ENCODE assay signal across 23 mouse cellular contexts in the genomic region with DNA sequence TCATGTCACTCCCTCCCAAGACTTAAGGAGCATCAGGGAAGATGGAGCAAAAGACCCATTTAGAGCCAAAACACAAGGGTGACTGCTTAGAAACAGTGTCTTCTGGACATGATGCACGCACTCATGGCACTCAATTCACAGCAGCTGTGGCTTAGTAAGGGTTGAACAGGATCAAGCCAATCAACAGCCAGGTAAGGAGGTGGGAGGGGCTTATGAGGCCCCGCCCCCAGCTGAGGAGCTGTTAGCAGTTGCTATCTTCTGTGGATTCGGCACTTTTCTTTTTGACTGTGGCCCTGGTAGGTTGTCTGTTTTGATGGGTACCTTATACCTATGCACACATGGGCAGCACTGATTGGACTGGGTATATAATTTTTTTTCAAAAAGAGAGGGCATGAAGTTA. TPM values are rescaled to one million over a fixed set of nuclear protein-coding genes. Genes with fewer than 3 reads are reported as not detected.
DNase-seq lines count a peak whose midpoint lies in the region; ATAC-seq and TF ChIP-seq lines count a peak whose summit lies in the region.
"Had no signal": no experiment of that assay in that cellular context is flagged by ENCODE, and none has a peak within 500 bp of the region (broad histone marks: within the 10 kb centered on the region; RNA-seq: fewer than 3 reads in every experiment).

No protein-coding gene starts in this region.

- no peaks in the 10 kb centered on the region for H3K36me3 ChIP-seq in liver, embryonic 12.5 days
- no peaks in the 10 kb centered on the region for H3K36me3 ChIP-seq in ES-E14 (ENCODE audit: control insufficient read depth, insufficient read depth, low read length, poor library complexity, severe bottlenecking)
- no peaks in the 10 kb centered on the region for H3K36me3 ChIP-seq in forebrain, postnatal 0 days (ENCODE audit: insufficient read depth)
- H3K36me3 ChIP-seq: embryonic facial prominence, embryonic 12.5 days; heart, embryonic 15.5 days; hindbrain, embryonic 13.5 days; intestine, embryonic 15.5 days had no signal

- H3K27ac ChIP-seq in liver, embryonic 12.5 days, result no peak overlapping the region
- no peak overlapping the region for H3K27ac ChIP-seq in ES-E14 (ENCODE audit: insufficient read depth, low read depth, low read length, poor library complexity, severe bottlenecking)
- H3K27ac ChIP-seq in forebrain, postnatal 0 days (ENCODE audit: low read depth, low read length), result no peak overlapping the region
- H3K27ac ChIP-seq: embryonic facial prominence, embryonic 12.5 days; gastrocnemius, adult 2 months; heart, embryonic 15.5 days; hindbrain, embryonic 13.5 days; hindbrain, postnatal 0 days; intestine, embryonic 15.5 days had no signal

- H3K4me2 ChIP-seq in liver, embryonic 12.5 days, result no peak overlapping the region
- no peak overlapping the region for H3K4me2 ChIP-seq in forebrain, postnatal 0 days (ENCODE audit: low read depth)
- H3K4me2 ChIP-seq: embryonic facial prominence, embryonic 12.5 days; heart, embryonic 11.5 days; heart, embryonic 15.5 days; hindbrain, embryonic 13.5 days; intestine, embryonic 15.5 days had no signal

- no peak for TF ChIP-seq CTCF in forebrain, postnatal 0 days (IDR thresholded peaks at IDR 0.05; ENCODE audit: low read depth)

- H3K4me1 ChIP-seq in liver, embryonic 12.5 days, result no peaks in the 10 kb centered on the region
- peaks cover 0 to 10% of the 10 kb centered on the region in 2 experiments; a peak in 1 of 4 replicates for H3K4me1 ChIP-seq in ES-E14 (ENCODE audit: control insufficient read depth in 2 of 2, insufficient read depth in 2 of 2, low read length in 2 of 2, poor library complexity in 1 of 2)
- 0 out of 2 replicates have a peak, but pooled peaks cover 3% of the 10 kb centered on the region for H3K4me1 ChIP-seq in forebrain, postnatal 0 days (ENCODE audit: insufficient read depth)
- H3K4me1 ChIP-seq: heart, embryonic 15.5 days; hindbrain, embryonic 13.5 days; intestine, embryonic 15.5 days had no signal

- H3K9me3 ChIP-seq in liver, embryonic 12.5 days (replicated peaks), result no peaks in the 10 kb centered on the region
- H3K9me3 ChIP-seq in ES-E14 (ENCODE audit: control insufficient read depth, insufficient read depth, low read depth, low read length), result no peaks in the 10 kb centered on the region
- H3K9me3 ChIP-seq in forebrain, postnatal 0 days (ENCODE audit: low read length), result no peaks in the 10 kb centered on the region
- H3K9me3 ChIP-seq: embryonic facial prominence, embryonic 12.5 days; heart, embryonic 15.5 days; hindbrain, embryonic 13.5 days; intestine, embryonic 15.5 days had no signal

- WGBS in liver, embryonic 12.5 days (ENCODE audit: insufficient replicate concordance), result 68% methylated on average over 3 of the region's 3 CpGs
- WGBS in forebrain, postnatal 0 days, result 91% methylated on average over 3 of the region's 3 CpGs

- DNase-seq in liver, result peak; percentile 30
- DNase-seq in A20 (ENCODE audit: low read depth, low spot score), result peak; percentile 5
- DNase-seq in ES-E14 (ENCODE audit: low read depth, low spot score), result peak; percentile 47
- DNase-seq in testis, postnatal 10 days (ENCODE audit: low spot score), result peak; percentile 49
- DNase-seq in cerebellum, adult 9-11 months, result no peak
- DNase-seq in forebrain, postnatal 0 days, result no peak
- no peak for DNase-seq in frontal cortex, postnatal 36 days (ENCODE audit: low spot score in 2 of 2)
- DNase-seq: adrenal gland, adult 2 months; adrenal gland, postnatal 25 days; cerebellum, adult 2 months; gastrocnemius, adult 2 months; gastrocnemius, postnatal 25 days; heart, adult 18-20 months; heart, postnatal 14 days had no signal

- H3K27me3 ChIP-seq in liver, embryonic 12.5 days (replicated peaks), result no peaks in the 10 kb centered on the region
- no peaks in the 10 kb centered on the region for H3K27me3 ChIP-seq in forebrain, postnatal 0 days (ENCODE audit: insufficient read depth, low read length)
- H3K27me3 ChIP-seq: embryonic facial prominence, embryonic 12.5 days; heart, embryonic 15.5 days; hindbrain, embryonic 13.5 days; intestine, embryonic 15.5 days had no signal

- H3K9ac ChIP-seq in liver, embryonic 12.5 days, result no peak overlapping the region
- no peak overlapping the region for H3K9ac ChIP-seq in ES-E14 (ENCODE audit: insufficient read depth, low read depth, low read length, poor library complexity, severe bottlenecking)
- no peak overlapping the region for H3K9ac ChIP-seq in forebrain, postnatal 0 days
- H3K9ac ChIP-seq: embryonic facial prominence, embryonic 12.5 days; heart, embryonic 15.5 days; hindbrain, embryonic 13.5 days; intestine, embryonic 15.5 days had no signal

- in situ Hi-C loops in ES-E14 (cut with MboI; ENCODE audit: low sequenced_read_pairs in 2 of 2, unreplicated experiment in 2 of 2), result no loop called here

- no peak for ATAC-seq in liver, embryonic 12.5 days
- ATAC-seq in forebrain, postnatal 0 days, result no peak
- ATAC-seq: forebrain, embryonic 16.5 days; hindbrain, postnatal 0 days had no signal

- no peak overlapping the region for H3K4me3 ChIP-seq in liver, embryonic 12.5 days
- peak overlapping the region in 1 of 2 experiments; percentile 0; a peak in 1 of 4 replicates for H3K4me3 ChIP-seq in ES-E14 (ENCODE audit: insufficient read depth in 1 of 2, low read depth in 1 of 2, low read length in 2 of 2, poor library complexity in 1 of 2, severe bottlenecking in 1 of 2)
- no peak overlapping the region for H3K4me3 ChIP-seq in forebrain, postnatal 0 days (ENCODE audit: low read depth, low read length)
- H3K4me3 ChIP-seq: embryonic facial prominence, embryonic 12.5 days; gastrocnemius, adult 2 months; heart, embryonic 15.5 days; hindbrain, embryonic 13.5 days; intestine, embryonic 15.5 days had no signal

TF ChIP-seq in ES-E14, 5 proteins besides CTCF, POLR2A, EP300 and RAD21:
- TF ChIP-seq MAFK (IDR thresholded peaks at IDR 0.05; ENCODE audit: insufficient read depth, low read depth, low read length) (no peak), HCFC1 (IDR thresholded peaks at IDR 0.05; ENCODE audit: borderline replicate concordance, insufficient read depth, low read length) (no peak), ZC3H11A (IDR thresholded peaks at IDR 0.05; ENCODE audit: borderline replicate concordance, low read depth, low read length) (no peak)

RNA-seq across cellular contexts. Expression of gene Mamdc2, which starts 48.3 kb away (rescaled TPM):
- polyA plus RNA-seq in liver, embryonic 12.5 days (2016; fragmentation: Nextera tagmentation; extraction: Ambion mirVana), result 0.23 and 0.33 TPM in 2 replicates
- 0.26 and 0.85 TPM in 2 replicates for total RNA-seq in ES-E14 (2012; rRNA removed)
- total RNA-seq in forebrain, postnatal 0 days (2014; rRNA removed), result 2.8 and 4.2 TPM in 2 replicates
- 2.1 and 2.7 TPM in 2 replicates for polyA plus RNA-seq in forebrain, postnatal 0 days (2015; fragmentation: Nextera tagmentation; extraction: Ambion mirVana)
- total RNA-seq: MEL had no signal

Comparison
In these comparisons a context has a peak if more than half of its experiments do, and no peak if none do; other contexts are left out.
1. DNase-seq: peak in liver (single experiment), A20 (single experiment), ES-E14 (single experiment) and testis, postnatal 10 days (single experiment); none in cerebellum, adult 9-11 months (single experiment), forebrain, postnatal 0 days (single experiment) and frontal cortex, postnatal 36 days (0 of 2).